Mouse (Mus musculus): Measurements from ENCODE around the gene Chd8. TPM values are rescaled to one million over a fixed set of nuclear protein-coding genes. Genes with fewer than 3 reads are reported as not detected.

Gene Chd8
- polyA plus RNA-seq, 1 experiment from 2014 or later: 46.7 TPM

Other genes starting within 250 kb of the Chd8 start
- gene Tmem253, start 242.1 kb downstream of the Chd8 start, polyA plus RNA-seq (2014; fragmentation: Nextera tagmentation; extraction: Ambion mirVana): 1.0 and 1.5 TPM in 2 replicates
- 91.9 and 110 TPM in 2 replicates for gene Zfp219, start 237.0 kb downstream of the Chd8 start, polyA plus RNA-seq (2014; fragmentation: Nextera tagmentation; extraction: Ambion mirVana)
- not detected in 2 replicates for gene Olfr221, start 215.3 kb downstream of the Chd8 start, polyA plus RNA-seq (2014; fragmentation: Nextera tagmentation; extraction: Ambion mirVana)
- 1,011 and 1,046 TPM in 2 replicates for gene Hnrnpc, start 153.8 kb downstream of the Chd8 start, polyA plus RNA-seq (2014; fragmentation: Nextera tagmentation; extraction: Ambion mirVana)
- gene Rpgrip1, start 147.1 kb downstream of the Chd8 start, polyA plus RNA-seq (2014; fragmentation: Nextera tagmentation; extraction: Ambion mirVana): 92.3 and 105 TPM in 2 replicates
- 81.5 and 86.7 TPM in 2 replicates for gene Supt16, start 60.4 kb downstream of the Chd8 start, polyA plus RNA-seq (2014; fragmentation: Nextera tagmentation; extraction: Ambion mirVana)
- gene Tox4, start 21.4 kb upstream of the Chd8 start, polyA plus RNA-seq (2014; fragmentation: Nextera tagmentation; extraction: Ambion mirVana): 50.6 and 51.2 TPM in 2 replicates
- 39.1 and 41.9 TPM in 2 replicates for gene Rab2b, start 21.8 kb upstream of the Chd8 start, polyA plus RNA-seq (2014; fragmentation: Nextera tagmentation; extraction: Ambion mirVana)
- gene Mettl3, start 47.3 kb upstream of the Chd8 start, polyA plus RNA-seq (2014; fragmentation: Nextera tagmentation; extraction: Ambion mirVana): 48.2 and 52.2 TPM in 2 replicates
- gene Sall2, start 71.0 kb upstream of the Chd8 start, polyA plus RNA-seq (2014; fragmentation: Nextera tagmentation; extraction: Ambion mirVana): 57.4 and 65.1 TPM in 2 replicates
- gene Olfr1513, start 98.6 kb upstream of the Chd8 start, polyA plus RNA-seq (2014; fragmentation: Nextera tagmentation; extraction: Ambion mirVana): not detected in 2 replicates
- not detected in 2 replicates for gene Olfr1512, start 121.4 kb upstream of the Chd8 start, polyA plus RNA-seq (2014; fragmentation: Nextera tagmentation; extraction: Ambion mirVana)
- gene Olfr1511, start 139.6 kb upstream of the Chd8 start, polyA plus RNA-seq (2014; fragmentation: Nextera tagmentation; extraction: Ambion mirVana): not detected in 2 replicates
- gene Olfr1510, start 156.6 kb upstream of the Chd8 start, polyA plus RNA-seq (2014; fragmentation: Nextera tagmentation; extraction: Ambion mirVana): not detected in 2 replicates
- not detected in 2 replicates for gene Olfr1509, start 185.2 kb upstream of the Chd8 start, polyA plus RNA-seq (2014; fragmentation: Nextera tagmentation; extraction: Ambion mirVana)
- gene Olfr1508, start 209.7 kb upstream of the Chd8 start, polyA plus RNA-seq (2014; fragmentation: Nextera tagmentation; extraction: Ambion mirVana): not detected in 2 replicates
- not detected in 2 replicates for gene Olfr1507, start 238.0 kb upstream of the Chd8 start, polyA plus RNA-seq (2014; fragmentation: Nextera tagmentation; extraction: Ambion mirVana)

All from midbrain, embryonic 11.5 days (tissue).